Mouse (Mus musculus): ENCODE results near the gene Sema3d. TPM values are rescaled to one million over a fixed set of nuclear protein-coding genes. Genes with fewer than 3 reads are reported as not detected.

Gene Sema3d
- polyA plus RNA-seq, 1 experiment from 2014 or later, result 6.0 TPM

DNA sequence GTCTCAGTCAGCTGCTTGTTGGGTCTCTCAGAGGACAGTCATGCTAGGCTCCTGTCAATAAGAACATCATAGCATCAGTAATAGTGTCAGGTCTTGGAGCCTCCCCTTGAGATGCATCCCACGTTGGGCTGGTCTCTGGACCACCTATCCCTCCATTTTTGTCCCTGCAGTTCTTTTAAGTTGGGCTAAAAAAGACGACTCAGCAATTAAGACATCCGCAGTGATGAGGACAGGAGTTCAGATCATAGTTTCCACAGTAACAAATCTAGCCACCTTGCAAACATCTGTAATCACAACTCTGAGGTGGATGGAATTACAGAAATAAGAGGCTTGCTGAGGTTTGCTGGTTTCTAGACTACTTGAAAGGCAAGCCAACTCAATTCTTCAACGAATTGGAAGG, 67.9 kb downstream of the Sema3d start:
- H3K27me3 ChIP-seq, result no peaks in the 10 kb centered on the region
- no peaks in the 10 kb centered on the region for H3K36me3 ChIP-seq
- no peak overlapping the region for H3K4me2 ChIP-seq
- H3K27ac ChIP-seq (replicated peaks), result no peak overlapping the region
- no peaks in the 10 kb centered on the region for H3K4me1 ChIP-seq (replicated peaks)
- H3K4me3 ChIP-seq, result no peak overlapping the region
- ATAC-seq (ENCODE audit: low read depth), result no peak
- H3K9ac ChIP-seq, result no peak overlapping the region
- WGBS, result 88% methylated on average over 4 of the region's 4 CpGs
- H3K9me3 ChIP-seq, result no peaks in the 10 kb centered on the region

- no peaks in the 10 kb centered on the region for H3K9me3 ChIP-seq
- H3K4me3 ChIP-seq, result no peak overlapping the region
- 43% methylated on average over 1 of the region's 1 CpGs for WGBS
- no peaks in the 10 kb centered on the region for H3K4me1 ChIP-seq (replicated peaks)
- H3K27ac ChIP-seq (replicated peaks), result no peak overlapping the region
- no peak overlapping the region for H3K4me2 ChIP-seq
- no peak overlapping the region for H3K9ac ChIP-seq
- no peaks in the 10 kb centered on the region for H3K36me3 ChIP-seq
- no peaks in the 10 kb centered on the region for H3K27me3 ChIP-seq
- no peak for ATAC-seq (ENCODE audit: low read depth)
Observed at GRCm38 (mm10) chr5:12454946-12455345, 71.8 kb downstream of the Sema3d start.

GRCm38 (mm10) chr5:12457509-12457908, 74.3 kb downstream of the Sema3d start:
- no peak for ATAC-seq (ENCODE audit: low read depth)
- 43% methylated on average over 1 of the region's 1 CpGs for WGBS

GRCm38 (mm10) chr5:12467568-12468336, 84.6 kb downstream of the Sema3d start:
- Histone ChIP-seq H3K9ac (no peak overlapping the region), H3K4me2 (no peak overlapping the region), H3K36me3 (no peaks in the 10 kb centered on the region), H3K4me3 (no peak overlapping the region), H3K9me3 (no peaks in the 10 kb centered on the region), H3K27me3 (no peaks in the 10 kb centered on the region), H3K27ac (replicated peaks) (no peak overlapping the region), H3K4me1 (replicated peaks) (no peaks in the 10 kb centered on the region)
- 82% methylated on average over 4 of the region's 4 CpGs for WGBS
- ATAC-seq (ENCODE audit: low read depth), result no peak

More at GRCm38 (mm10) chr5:12457509-12457908, 74.3 kb downstream of the Sema3d start:
- Histone ChIP-seq H3K9ac (no peak overlapping the region), H3K27me3 (no peaks in the 10 kb centered on the region), H3K4me2 (no peak overlapping the region), H3K27ac (replicated peaks) (no peak overlapping the region), H3K4me3 (no peak overlapping the region), H3K9me3 (no peaks in the 10 kb centered on the region), H3K36me3 (no peaks in the 10 kb centered on the region), H3K4me1 (replicated peaks) (no peaks in the 10 kb centered on the region)

DNA sequence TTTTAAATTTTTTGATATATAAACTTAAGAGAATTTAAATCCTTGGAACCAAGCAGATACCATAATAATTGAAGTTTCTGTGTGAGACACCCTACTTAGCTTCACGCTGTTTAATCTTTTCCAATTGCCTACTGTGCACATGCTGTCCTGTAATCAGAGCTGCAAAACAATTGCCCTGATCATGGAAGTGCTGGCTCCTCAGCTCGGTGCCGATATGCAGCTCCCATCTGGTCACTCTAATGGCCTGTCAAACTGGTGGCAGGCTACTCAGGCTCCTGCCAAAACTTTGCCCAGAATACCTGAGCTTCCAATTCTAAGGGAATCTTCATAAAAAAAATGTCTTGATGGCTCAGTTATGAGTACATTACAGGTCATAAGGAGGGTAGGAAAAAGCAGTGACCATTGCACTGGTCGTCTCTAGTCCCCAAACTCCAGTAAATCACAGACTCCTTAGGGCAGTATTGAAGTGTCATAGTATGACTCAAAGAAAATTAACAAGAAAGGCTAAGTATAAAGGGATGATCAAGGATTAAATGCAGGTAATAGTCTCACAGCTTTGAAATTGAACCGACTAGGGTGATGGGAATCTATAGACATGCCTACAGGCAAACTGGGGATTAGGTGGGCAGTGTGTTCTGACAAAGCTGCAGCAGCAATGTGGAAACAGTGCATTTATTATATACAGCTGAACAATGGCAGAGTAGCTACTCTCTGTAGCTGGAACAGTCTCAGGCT, 91.9 kb downstream of the Sema3d start:
- H3K36me3 ChIP-seq, result no peaks in the 10 kb centered on the region
- no peaks in the 10 kb centered on the region for H3K4me1 ChIP-seq (replicated peaks)
- no peak overlapping the region for H3K4me3 ChIP-seq
- H3K4me2 ChIP-seq, result no peak overlapping the region
- WGBS, result 63% methylated on average over 5 of the region's 5 CpGs
- ATAC-seq (ENCODE audit: low read depth), result no peak
- H3K9me3 ChIP-seq, result no peaks in the 10 kb centered on the region
- H3K27me3 ChIP-seq, result no peaks in the 10 kb centered on the region
- no peak overlapping the region for H3K27ac ChIP-seq (replicated peaks)
- H3K9ac ChIP-seq, result no peak overlapping the region

DNA sequence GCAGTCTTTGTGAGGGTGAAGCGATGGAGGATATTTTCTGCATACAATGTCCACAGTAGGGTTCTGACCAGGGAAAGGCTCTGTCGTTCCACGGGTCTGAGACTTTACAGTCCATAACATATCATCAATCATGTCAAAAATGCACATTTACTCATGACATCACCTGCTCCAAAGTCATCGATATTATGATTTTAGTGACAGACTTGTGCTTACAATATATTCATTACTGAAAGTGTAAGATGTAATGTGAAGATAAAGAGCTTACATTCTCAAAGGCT, 92.4 kb downstream of the Sema3d start:
- H3K4me2 ChIP-seq, result no peak overlapping the region
- no peaks in the 10 kb centered on the region for H3K4me1 ChIP-seq (replicated peaks)
- ATAC-seq (ENCODE audit: low read depth), result no peak
- H3K9me3 ChIP-seq, result no peaks in the 10 kb centered on the region
- no peaks in the 10 kb centered on the region for H3K36me3 ChIP-seq
- 64% methylated on average over 4 of the region's 4 CpGs for WGBS
- H3K4me3 ChIP-seq, result no peak overlapping the region
- no peaks in the 10 kb centered on the region for H3K27me3 ChIP-seq
- no peak overlapping the region for H3K27ac ChIP-seq (replicated peaks)
- no peak overlapping the region for H3K9ac ChIP-seq

- Histone ChIP-seq H3K27ac (replicated peaks) (no peak overlapping the region), H3K4me3 (no peak overlapping the region), H3K9me3 (no peaks in the 10 kb centered on the region), H3K36me3 (no peaks in the 10 kb centered on the region), H3K9ac (no peak overlapping the region), H3K27me3 (no peaks in the 10 kb centered on the region), H3K4me2 (no peak overlapping the region), H3K4me1 (replicated peaks) (no peaks in the 10 kb centered on the region)
- ATAC-seq (ENCODE audit: low read depth), result no peak
- 81% methylated on average over 2 of the region's 2 CpGs for WGBS
Observed at GRCm38 (mm10) chr5:12487926-12488325, 104.7 kb downstream of the Sema3d start.

DNA sequence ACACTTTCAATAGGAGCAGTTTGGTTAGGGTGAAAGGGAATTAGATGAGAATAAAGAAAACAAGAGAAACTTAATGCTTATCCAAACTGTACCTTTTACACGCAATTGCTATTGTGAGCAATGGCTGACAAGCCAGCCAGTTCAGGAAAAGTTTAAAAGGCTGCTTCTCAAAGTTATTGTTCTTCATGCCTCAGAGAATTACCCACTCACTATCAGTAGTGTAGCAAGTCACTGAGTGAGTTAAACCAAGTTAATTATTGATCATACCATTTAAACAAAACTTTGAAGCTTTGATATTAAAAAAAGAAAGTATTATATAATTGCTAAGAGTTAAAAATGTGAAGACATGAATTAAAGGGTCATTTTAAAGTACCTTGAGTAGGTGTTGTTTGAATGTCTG, 108.5 kb downstream of the Sema3d start:
- WGBS, result 74% methylated on average over 1 of the region's 1 CpGs
- no peaks in the 10 kb centered on the region for H3K9me3 ChIP-seq
- H3K36me3 ChIP-seq, result no peaks in the 10 kb centered on the region
- H3K4me1 ChIP-seq (replicated peaks), result no peaks in the 10 kb centered on the region
- H3K27ac ChIP-seq (replicated peaks), result no peak overlapping the region
- no peaks in the 10 kb centered on the region for H3K27me3 ChIP-seq
- H3K4me2 ChIP-seq, result no peak overlapping the region
- H3K4me3 ChIP-seq, result no peak overlapping the region
- no peak overlapping the region for H3K9ac ChIP-seq
- ATAC-seq (ENCODE audit: low read depth), result no peak

- peaks cover 10% of the 10 kb centered on the region for H3K4me1 ChIP-seq (replicated peaks)
- no peak overlapping the region for H3K9ac ChIP-seq
- H3K36me3 ChIP-seq, result no peaks in the 10 kb centered on the region
- H3K4me2 ChIP-seq, result no peak overlapping the region
- 25% methylated on average over 6 of the region's 6 CpGs for WGBS
- peak; percentile 50; the same call in 1 of the 2 replicates for ATAC-seq (ENCODE audit: low read depth)
- H3K4me3 ChIP-seq, result no peak overlapping the region
- no peaks in the 10 kb centered on the region for H3K9me3 ChIP-seq
- H3K27me3 ChIP-seq, result no peaks in the 10 kb centered on the region
- H3K27ac ChIP-seq (replicated peaks), result no peak overlapping the region
Observed at GRCm38 (mm10) chr5:12498227-12498928, 115.2 kb downstream of the Sema3d start.

DNA sequence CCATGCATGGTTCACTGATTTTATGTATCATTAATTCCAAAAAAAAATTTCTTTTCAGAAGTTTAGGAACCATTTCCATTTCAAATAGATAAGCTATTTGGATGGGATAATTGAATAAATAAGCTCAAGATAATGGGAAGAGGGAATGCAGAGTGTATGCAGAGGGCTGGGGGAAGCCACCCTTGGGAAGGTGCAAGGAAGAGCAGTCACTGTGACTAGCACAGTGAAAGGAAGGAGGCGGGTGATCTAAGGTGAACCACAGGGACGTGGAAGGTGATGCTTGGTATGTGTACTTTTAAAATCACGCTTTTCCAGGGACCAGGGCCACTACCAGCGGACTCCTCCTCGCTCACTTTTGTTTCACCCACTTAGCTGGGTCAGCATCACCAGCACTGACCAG, 115.9 kb downstream of the Sema3d start:
- Histone ChIP-seq H3K27me3 (no peaks in the 10 kb centered on the region), H3K4me2 (no peak overlapping the region), H3K9me3 (no peaks in the 10 kb centered on the region), H3K27ac (replicated peaks) (no peak overlapping the region), H3K9ac (no peak overlapping the region), H3K4me3 (no peak overlapping the region), H3K4me1 (replicated peaks) (peaks cover 10% of the 10 kb centered on the region), H3K36me3 (no peaks in the 10 kb centered on the region)
- ATAC-seq (ENCODE audit: low read depth), result no peak
- WGBS, result 83% methylated on average over 5 of the region's 5 CpGs

DNA sequence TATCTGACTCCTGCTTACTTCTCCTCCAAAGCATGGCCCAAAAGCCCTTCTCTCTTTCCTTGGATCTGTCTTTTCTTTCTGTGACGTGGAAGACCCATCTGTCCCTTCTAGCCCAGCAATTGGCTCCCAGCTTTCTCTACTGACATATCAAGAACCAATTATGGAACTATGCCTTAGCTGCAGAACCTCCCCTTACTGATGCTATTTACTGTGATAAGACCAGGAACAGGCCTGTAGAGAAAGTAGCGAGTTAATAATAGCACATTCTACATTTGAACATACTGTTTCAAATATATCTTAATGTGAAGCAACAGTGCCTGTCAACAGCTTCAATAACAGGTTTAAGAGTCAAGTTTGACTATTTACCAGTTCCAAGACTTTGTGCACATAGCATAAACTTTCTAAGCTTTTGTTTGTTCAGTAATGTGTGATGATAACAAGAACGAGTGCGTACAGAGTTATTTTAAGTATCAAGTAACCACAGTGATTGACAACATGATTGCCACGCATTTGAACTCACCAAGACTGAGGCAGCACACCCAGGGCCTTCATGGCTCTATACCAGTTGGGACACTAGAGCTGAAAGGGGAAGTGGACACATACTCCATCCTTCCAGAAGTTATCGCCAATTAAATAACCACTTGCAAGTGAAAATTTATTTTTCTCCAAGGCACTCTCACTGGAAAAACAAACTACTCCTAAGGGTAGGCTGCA, 116.8 kb downstream of the Sema3d start:
- 94% methylated on average over 6 of the region's 6 CpGs for WGBS
- H3K9me3 ChIP-seq, result no peaks in the 10 kb centered on the region

GRCm38 (mm10) chr5:12512471-12512870, 129.3 kb downstream of the Sema3d start:
- Histone ChIP-seq H3K27ac (replicated peaks) (no peak overlapping the region), H3K4me3 (no peak overlapping the region), H3K9me3 (no peaks in the 10 kb centered on the region), H3K36me3 (no peaks in the 10 kb centered on the region), H3K9ac (no peak overlapping the region), H3K27me3 (no peaks in the 10 kb centered on the region), H3K4me1 (replicated peaks) (peaks cover 6% of the 10 kb centered on the region; the same call in 1 of the 2 replicates), H3K4me2 (no peak overlapping the region)
- 19% methylated on average over 1 of the region's 1 CpGs for WGBS
- no peak for ATAC-seq (ENCODE audit: low read depth)

More for the DNA sequence above, 116.8 kb downstream of the Sema3d start:
- no peak for ATAC-seq (ENCODE audit: low read depth)
- Histone ChIP-seq H3K27ac (replicated peaks) (no peak overlapping the region), H3K4me1 (replicated peaks) (peaks cover 10% of the 10 kb centered on the region), H3K4me2 (no peak overlapping the region), H3K36me3 (no peaks in the 10 kb centered on the region), H3K4me3 (no peak overlapping the region), H3K9ac (no peak overlapping the region), H3K27me3 (no peaks in the 10 kb centered on the region)
